Mouse (Mus musculus): ENCODE measurements around the gene BC017158. TPM values are rescaled to one million over a fixed set of nuclear protein-coding genes. Genes with fewer than 3 reads are reported as not detected.

BC017158 gene
- polyA plus RNA-seq, 1 experiment from 2014 or later, result 38.6 TPM

DNA sequence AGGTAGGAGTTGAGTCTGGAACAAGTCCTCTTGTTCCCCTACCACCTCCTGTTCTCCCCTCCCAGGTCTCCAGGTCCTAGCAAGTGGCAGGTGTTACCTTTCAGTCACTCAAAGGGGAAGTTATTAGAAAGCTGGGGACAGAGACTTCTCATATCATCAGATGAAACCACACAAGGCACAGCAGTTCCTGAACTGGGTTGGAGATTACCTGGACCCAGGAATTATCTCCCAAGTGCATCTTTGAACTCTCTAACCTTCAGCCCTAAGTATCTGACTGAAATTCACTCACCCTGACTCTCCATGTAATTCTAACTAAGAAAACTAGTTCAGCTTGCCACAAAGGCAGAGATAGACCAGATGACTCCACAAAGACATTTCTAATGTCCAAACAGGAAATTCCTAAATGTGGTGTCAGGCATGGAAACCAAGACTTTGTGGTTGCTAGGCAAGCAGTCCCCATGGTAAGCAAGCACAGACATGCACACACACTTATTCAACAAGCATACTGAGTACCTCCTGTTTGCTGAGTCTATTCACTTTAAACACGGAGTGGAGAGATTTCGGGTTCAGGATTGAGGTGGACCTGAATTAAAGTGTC, 22.3 kb upstream of the BC017158 start:
- H3K4me1 ChIP-seq, result peaks cover 31% of the 10 kb centered on the region
- H3K36me3 ChIP-seq, result no peaks in the 10 kb centered on the region
- H3K4me2 ChIP-seq, result no peak overlapping the region
- H3K27ac ChIP-seq, result peak overlapping the region; percentile 91
- no peaks in the 10 kb centered on the region for H3K9me3 ChIP-seq
- 46% methylated on average over 2 of the region's 2 CpGs for WGBS
- no peak overlapping the region for H3K9ac ChIP-seq
- no peaks in the 10 kb centered on the region for H3K27me3 ChIP-seq
- ATAC-seq (ENCODE audit: borderline replicate concordance, extremely low read depth, low FRiP score, low TSS enrichment), result no peak
- no peak overlapping the region for H3K4me3 ChIP-seq

DNA sequence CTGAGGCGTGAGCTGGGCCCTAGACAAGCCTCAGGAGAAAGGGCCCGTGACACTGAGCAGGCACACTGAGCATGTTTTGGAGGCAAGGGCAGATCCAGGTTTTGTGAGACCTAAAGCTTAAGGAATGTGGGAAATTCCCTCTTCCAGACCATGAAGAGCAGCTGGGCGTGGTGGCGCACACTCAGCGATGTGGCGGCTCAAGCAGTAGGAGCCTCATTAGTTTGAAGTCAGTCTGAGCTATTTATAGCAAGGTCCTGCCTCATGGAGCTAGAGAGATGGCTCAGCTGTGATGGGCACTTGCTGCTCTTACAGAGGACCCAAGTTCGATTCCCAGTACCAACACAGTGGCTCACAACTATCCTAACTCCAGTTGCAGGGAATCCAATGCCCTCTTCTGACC, 21.2 kb upstream of the BC017158 start:
- H3K4me2 ChIP-seq, result no peak overlapping the region
- H3K27ac ChIP-seq, result peak overlapping the region; percentile 91; the same call in 1 of the 2 replicates
- peak; percentile 14; the same call in 1 of the 2 replicates for ATAC-seq (ENCODE audit: borderline replicate concordance, extremely low read depth, low FRiP score, low TSS enrichment)
- 55% methylated on average over 7 of the region's 7 CpGs for WGBS
- H3K4me1 ChIP-seq, result peaks cover 31% of the 10 kb centered on the region
- no peaks in the 10 kb centered on the region for H3K9me3 ChIP-seq
- no peak overlapping the region for H3K4me3 ChIP-seq
- H3K9ac ChIP-seq, result no peak overlapping the region
- no peaks in the 10 kb centered on the region for H3K27me3 ChIP-seq
- H3K36me3 ChIP-seq, result no peaks in the 10 kb centered on the region

DNA sequence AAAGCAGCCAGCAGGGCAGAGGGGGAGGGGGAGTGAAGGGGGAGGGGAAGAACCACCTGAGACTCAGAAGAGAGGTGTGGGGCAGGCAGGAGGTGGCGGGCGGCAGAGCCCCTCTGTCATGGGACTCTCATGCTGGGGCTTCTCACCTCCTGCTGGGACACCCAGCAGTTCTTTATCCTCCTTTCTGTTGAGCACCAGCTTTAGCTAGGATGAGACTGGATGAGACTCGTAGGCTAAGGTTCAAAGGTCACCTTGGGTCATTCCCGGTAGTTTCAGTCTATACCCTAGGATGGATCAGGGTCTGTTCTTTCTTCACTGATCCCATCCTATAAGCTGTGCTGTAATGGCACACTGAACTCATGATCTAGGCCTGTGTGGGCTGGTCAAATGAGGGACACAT, 19.0 kb upstream of the BC017158 start:
- H3K36me3 ChIP-seq, result no peaks in the 10 kb centered on the region
- H3K4me3 ChIP-seq, result no peak overlapping the region
- ATAC-seq (ENCODE audit: borderline replicate concordance, extremely low read depth, low FRiP score, low TSS enrichment), result no peak
- no peaks in the 10 kb centered on the region for H3K9me3 ChIP-seq
- WGBS, result 55% methylated on average over 4 of the region's 4 CpGs
- no peak overlapping the region for H3K27ac ChIP-seq
- H3K4me2 ChIP-seq, result no peak overlapping the region
- H3K4me1 ChIP-seq, result peaks cover 29% of the 10 kb centered on the region
- no peak overlapping the region for H3K9ac ChIP-seq
- H3K27me3 ChIP-seq, result no peaks in the 10 kb centered on the region

DNA sequence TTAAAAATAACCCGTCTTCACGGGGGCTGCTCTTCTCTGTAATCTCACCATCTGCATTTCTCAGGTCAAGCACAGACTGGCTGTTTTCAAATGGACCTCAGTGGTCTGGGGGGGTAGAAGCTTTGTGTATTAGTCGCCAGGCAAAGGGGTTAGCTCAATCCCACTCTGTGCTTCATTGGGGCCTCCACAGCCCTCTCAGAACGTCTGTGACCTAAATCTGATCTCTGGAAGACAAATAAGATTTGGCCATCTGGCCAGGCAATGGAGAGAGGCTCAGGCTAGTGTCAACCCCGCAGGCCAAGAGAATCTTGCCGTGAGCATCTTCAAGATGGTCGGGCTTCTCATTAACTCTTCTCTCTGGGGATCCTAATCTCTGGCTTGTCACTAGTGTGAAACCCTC, 16.5 kb upstream of the BC017158 start:
- H3K4me1 ChIP-seq, result peaks cover 25% of the 10 kb centered on the region
- ATAC-seq (ENCODE audit: borderline replicate concordance, extremely low read depth, low FRiP score, low TSS enrichment), result no peak
- H3K9ac ChIP-seq, result no peak overlapping the region
- H3K27me3 ChIP-seq, result no peaks in the 10 kb centered on the region
- H3K4me3 ChIP-seq, result no peak overlapping the region
- no peaks in the 10 kb centered on the region for H3K36me3 ChIP-seq
- H3K9me3 ChIP-seq, result no peaks in the 10 kb centered on the region
- H3K27ac ChIP-seq, result no peak overlapping the region
- 56% methylated on average over 7 of the region's 7 CpGs for WGBS
- H3K4me2 ChIP-seq, result no peak overlapping the region

DNA sequence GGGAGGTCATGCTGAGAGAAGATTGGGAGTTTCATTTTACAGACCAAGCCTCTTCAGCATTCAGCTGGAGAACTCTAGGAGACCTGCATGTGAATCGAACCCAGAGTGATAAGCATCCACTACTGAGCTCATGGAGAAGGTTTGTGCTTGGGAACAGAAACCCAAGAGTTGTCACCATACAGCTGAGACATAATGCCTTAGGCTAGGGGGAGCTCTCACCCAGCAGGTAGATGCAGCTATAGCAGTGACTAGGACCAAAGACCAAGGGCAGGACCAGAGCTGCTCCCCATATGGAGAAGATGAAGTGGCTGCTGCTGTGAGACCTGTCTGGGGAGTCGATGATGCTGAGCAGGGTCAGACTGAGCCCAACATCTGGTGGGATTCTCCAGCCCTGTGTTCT, 15.6 kb upstream of the BC017158 start:
- 85% methylated on average over 2 of the region's 2 CpGs for WGBS
- Histone ChIP-seq H3K4me3 (no peak overlapping the region), H3K27me3 (no peaks in the 10 kb centered on the region), H3K9me3 (no peaks in the 10 kb centered on the region), H3K36me3 (no peaks in the 10 kb centered on the region), H3K4me2 (no peak overlapping the region), H3K27ac (no peak overlapping the region), H3K9ac (no peak overlapping the region), H3K4me1 (peaks cover 25% of the 10 kb centered on the region)
- no peak for ATAC-seq (ENCODE audit: borderline replicate concordance, extremely low read depth, low FRiP score, low TSS enrichment)

DNA sequence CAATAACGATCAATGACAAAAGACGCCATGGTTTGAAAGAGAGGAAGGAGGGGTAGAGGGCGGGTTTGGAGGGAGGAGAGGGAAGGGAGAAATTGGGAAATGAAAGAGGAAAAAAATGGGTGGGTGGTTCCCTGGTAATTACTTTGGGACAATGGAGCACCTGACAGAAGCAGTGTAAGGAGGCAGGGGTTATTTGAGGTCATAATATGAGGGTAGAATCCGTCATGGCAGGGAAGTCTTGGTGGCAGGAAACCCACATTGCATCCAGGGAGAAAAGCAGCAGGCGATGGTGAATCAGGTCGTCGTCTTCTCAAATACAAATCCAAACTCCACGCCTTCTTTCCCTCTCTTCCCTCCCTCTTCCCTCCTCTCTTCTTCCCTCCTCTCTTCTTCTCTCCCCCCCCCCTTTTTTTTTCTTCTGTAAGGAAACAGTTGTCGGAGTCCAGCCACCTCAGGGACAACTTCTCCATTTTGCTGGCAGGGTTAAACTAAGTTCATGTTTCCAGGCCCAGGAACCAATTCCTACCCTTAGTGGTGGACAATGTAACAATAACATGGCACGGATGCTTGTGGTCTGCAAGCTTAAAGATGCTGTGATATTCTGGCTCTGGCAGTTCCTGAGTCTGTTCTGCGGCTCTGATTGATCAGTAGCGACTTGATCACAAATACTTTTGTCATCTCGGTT, 14.5 kb upstream of the BC017158 start:
- WGBS, result 79% methylated on average over 13 of the region's 13 CpGs
- H3K9me3 ChIP-seq, result no peaks in the 10 kb centered on the region
- no peaks in the 10 kb centered on the region for H3K27me3 ChIP-seq
- no peak overlapping the region for H3K4me2 ChIP-seq
- ATAC-seq (ENCODE audit: borderline replicate concordance, extremely low read depth, low FRiP score, low TSS enrichment), result no peak
- H3K4me1 ChIP-seq, result peaks cover 33% of the 10 kb centered on the region
- H3K9ac ChIP-seq, result no peak overlapping the region
- H3K4me3 ChIP-seq, result no peak overlapping the region
- H3K36me3 ChIP-seq, result no peaks in the 10 kb centered on the region
- H3K27ac ChIP-seq, result no peak overlapping the region

DNA sequence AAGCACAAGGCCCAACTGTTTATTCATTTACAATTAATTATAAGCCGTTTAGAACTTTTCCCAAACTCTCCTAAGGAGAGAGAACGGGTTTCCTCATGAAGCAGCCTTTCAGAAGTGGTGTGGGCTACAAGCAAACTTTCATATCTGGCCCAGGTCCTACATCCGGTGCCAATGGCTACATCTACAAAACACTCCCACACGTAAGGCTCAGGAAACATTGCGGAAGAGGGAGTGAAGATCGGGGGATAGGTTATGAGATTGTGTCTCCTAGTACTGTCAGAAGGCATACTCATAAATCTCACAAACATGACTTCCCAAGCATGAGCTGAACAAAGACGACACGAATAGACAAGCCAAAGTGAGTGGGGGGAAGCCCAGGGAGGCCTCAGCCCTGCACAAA, 13.8 kb upstream of the BC017158 start:
- no peak overlapping the region for H3K4me3 ChIP-seq
- 66% methylated on average over 8 of the region's 8 CpGs for WGBS
- H3K27me3 ChIP-seq, result no peaks in the 10 kb centered on the region
- no peak for ATAC-seq (ENCODE audit: borderline replicate concordance, extremely low read depth, low FRiP score, low TSS enrichment)
- H3K9me3 ChIP-seq, result no peaks in the 10 kb centered on the region
- no peaks in the 10 kb centered on the region for H3K36me3 ChIP-seq
- H3K27ac ChIP-seq, result no peak overlapping the region
- no peak overlapping the region for H3K4me2 ChIP-seq
- peaks cover 36% of the 10 kb centered on the region for H3K4me1 ChIP-seq
- H3K9ac ChIP-seq, result no peak overlapping the region

DNA sequence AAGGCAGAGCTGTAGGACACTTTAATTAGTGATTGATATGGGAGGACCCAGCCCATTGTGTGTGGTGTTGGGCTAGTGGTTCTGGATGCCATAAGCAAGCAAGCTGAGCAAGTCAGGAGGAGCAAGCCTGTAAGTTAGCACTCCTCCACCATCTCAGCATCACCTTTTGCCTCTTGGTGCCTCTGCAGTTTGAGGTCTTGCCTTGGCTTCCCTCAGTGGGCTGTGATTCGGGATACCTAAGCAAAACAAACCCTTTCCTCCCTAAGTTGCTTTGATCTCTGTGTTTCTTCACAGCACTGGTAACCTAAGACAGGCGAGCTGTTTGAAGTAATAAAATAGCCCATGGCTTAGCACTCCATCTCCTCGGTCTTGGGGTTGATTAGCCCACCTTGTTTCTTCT, 13.3 kb upstream of the BC017158 start:
- Histone ChIP-seq H3K4me1 (peaks cover 36% of the 10 kb centered on the region), H3K27me3 (no peaks in the 10 kb centered on the region), H3K9ac (no peak overlapping the region), H3K4me2 (no peak overlapping the region), H3K4me3 (no peak overlapping the region), H3K27ac (no peak overlapping the region), H3K36me3 (no peaks in the 10 kb centered on the region), H3K9me3 (no peaks in the 10 kb centered on the region)
- 58% methylated on average over 3 of the region's 3 CpGs for whole genome bisulfite sequencing
- no peak for ATAC-seq (ENCODE audit: borderline replicate concordance, extremely low read depth, low FRiP score, low TSS enrichment)

DNA sequence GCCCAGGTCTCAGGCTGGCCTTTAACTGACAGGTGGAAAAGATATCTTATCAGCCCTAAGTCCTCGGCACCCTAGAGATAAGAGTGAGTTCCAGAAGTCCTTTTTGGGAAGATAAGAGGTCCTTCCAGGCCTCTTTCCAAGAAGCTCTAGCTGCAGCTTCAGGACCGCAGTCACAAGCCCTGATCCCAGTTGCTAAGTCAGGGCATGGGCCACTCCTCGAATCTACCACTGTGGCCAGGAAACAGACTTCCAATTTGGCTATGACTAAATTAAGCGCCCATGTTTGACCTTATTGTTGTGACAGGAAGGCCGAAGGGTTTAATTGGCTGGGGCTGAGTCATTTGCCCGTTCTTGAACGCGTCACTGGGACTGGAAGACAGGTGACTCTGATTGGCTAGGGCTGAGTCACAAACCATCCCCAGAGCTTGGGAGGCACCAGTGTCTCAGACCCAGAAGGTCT, 12.3 kb upstream of the BC017158 start:
- H3K27ac ChIP-seq, result no peak overlapping the region
- H3K4me3 ChIP-seq, result no peak overlapping the region
- 32% methylated on average over 8 of the region's 8 CpGs for whole genome bisulfite sequencing
- no peak overlapping the region for H3K4me2 ChIP-seq
- ATAC-seq (ENCODE audit: borderline replicate concordance, extremely low read depth, low FRiP score, low TSS enrichment), result no peak
- H3K27me3 ChIP-seq, result no peaks in the 10 kb centered on the region
- H3K36me3 ChIP-seq, result no peaks in the 10 kb centered on the region
- no peak overlapping the region for H3K9ac ChIP-seq
- H3K9me3 ChIP-seq, result no peaks in the 10 kb centered on the region
- H3K4me1 ChIP-seq, result peaks cover 36% of the 10 kb centered on the region

DNA sequence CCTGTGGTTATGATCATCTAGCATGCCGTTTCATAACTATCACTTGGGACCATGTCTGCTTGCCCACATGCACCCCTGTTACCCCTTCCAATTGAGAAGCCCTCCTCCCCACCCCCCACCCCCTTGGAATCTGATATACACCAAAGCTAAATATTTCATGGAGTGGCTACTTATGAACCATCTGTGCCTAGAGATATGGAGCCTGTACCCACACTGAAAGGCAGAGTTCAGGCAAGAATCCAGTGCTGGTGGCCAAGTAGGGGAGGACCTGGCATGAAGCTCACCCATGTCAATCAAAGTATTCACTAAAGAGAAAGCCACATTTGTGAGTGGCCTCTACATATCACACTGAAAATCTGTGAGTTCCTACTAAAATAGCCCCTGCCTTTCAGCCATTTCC, 11.8 kb upstream of the BC017158 start:
- H3K9ac ChIP-seq, result no peak overlapping the region
- no peaks in the 10 kb centered on the region for H3K27me3 ChIP-seq
- H3K27ac ChIP-seq, result no peak overlapping the region
- H3K36me3 ChIP-seq, result no peaks in the 10 kb centered on the region
- H3K9me3 ChIP-seq, result no peaks in the 10 kb centered on the region
- ATAC-seq (ENCODE audit: borderline replicate concordance, extremely low read depth, low FRiP score, low TSS enrichment), result no peak
- peaks cover 37% of the 10 kb centered on the region for H3K4me1 ChIP-seq
- WGBS, result 46% methylated on average over 1 of the region's 1 CpGs
- no peak overlapping the region for H3K4me2 ChIP-seq
- no peak overlapping the region for H3K4me3 ChIP-seq

DNA sequence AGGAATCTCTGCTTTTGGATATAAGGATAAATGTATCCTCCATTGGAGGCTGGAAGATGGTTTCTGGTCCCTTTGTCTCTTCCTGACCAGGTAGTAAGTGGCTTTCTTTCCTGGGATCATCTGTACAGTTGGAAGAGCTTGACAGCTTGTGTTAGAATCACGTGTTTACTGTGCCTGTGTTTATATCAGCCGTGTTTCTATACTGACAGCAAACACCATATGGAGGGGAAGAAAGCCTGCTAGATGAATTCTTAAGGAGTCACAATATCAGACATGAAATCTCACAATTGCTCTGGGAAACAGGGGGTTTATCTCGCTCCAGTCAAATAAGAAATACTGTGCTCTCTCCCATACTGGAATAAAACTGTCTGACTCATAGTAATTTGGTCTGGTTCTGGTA, 11.2 kb upstream of the BC017158 start:
- Histone ChIP-seq H3K4me2 (no peak overlapping the region), H3K4me1 (peaks cover 42% of the 10 kb centered on the region), H3K36me3 (no peaks in the 10 kb centered on the region), H3K27ac (no peak overlapping the region), H3K9ac (no peak overlapping the region), H3K27me3 (no peaks in the 10 kb centered on the region), H3K4me3 (no peak overlapping the region), H3K9me3 (no peaks in the 10 kb centered on the region)
- no peak for ATAC-seq (ENCODE audit: borderline replicate concordance, extremely low read depth, low FRiP score, low TSS enrichment)
- 31% methylated on average over 3 of the region's 3 CpGs for WGBS

DNA sequence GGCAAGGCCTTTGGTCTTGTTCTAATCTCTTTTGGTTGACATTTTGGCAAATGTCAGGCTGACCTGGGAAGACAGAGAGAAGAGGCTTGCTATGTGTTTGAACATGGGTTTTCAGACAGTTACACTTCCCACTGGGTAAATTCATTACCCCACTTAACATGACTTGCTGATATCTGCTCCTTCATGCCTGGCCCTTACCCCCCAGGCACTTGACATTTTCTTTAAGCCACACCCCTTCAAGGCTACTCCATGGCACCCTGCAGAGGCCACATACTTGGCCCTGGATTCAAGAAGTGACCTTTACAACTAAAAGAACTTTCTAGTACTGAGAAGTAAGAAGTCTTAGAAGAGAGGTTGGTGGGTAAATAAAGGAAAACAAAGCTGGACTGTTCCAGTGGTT, 9.9 kb upstream of the BC017158 start:
- H3K4me2 ChIP-seq, result no peak overlapping the region
- H3K9me3 ChIP-seq, result no peaks in the 10 kb centered on the region
- no peaks in the 10 kb centered on the region for H3K27me3 ChIP-seq
- H3K9ac ChIP-seq, result no peak overlapping the region
- ATAC-seq (ENCODE audit: borderline replicate concordance, extremely low read depth, low FRiP score, low TSS enrichment), result no peak
- H3K27ac ChIP-seq, result no peak overlapping the region
- H3K4me1 ChIP-seq, result peaks cover 47% of the 10 kb centered on the region
- no peaks in the 10 kb centered on the region for H3K36me3 ChIP-seq
- H3K4me3 ChIP-seq, result no peak overlapping the region
